Mouse (Mus musculus) testis, adult 2 months (tissue): ENCODE data around the gene Il23a. TPM values are rescaled to one million over a fixed set of nuclear protein-coding genes. Genes with fewer than 3 reads are reported as not detected.
"Not testable (repeated sequence)": the region's sequence is repeated elsewhere in the genome, so short reads cannot be mapped to it uniquely, and the experiment has no call there.

Experiments used
- H3K27ac ChIP-seq: fragments of 200-500 bp; 2 replicates; pipeline ENCODE4 v1.5.1; 2012; ENCODE audit warnings: low read depth, low read length; ENCODE audit not compliant: control insufficient read depth, insufficient read depth
- H3K27me3 ChIP-seq: fragments of 200-500 bp; 2 replicates; pipeline ENCODE4 v1.6.1; 2012; ENCODE audit warnings: mild to moderate bottlenecking, low read length, moderate library complexity; ENCODE audit not compliant: control insufficient read depth, insufficient read depth
- H3K36me3 ChIP-seq: fragments of 200-500 bp; 2 replicates; pipeline ENCODE4 v1.6.1; 2012; ENCODE audit warnings: mild to moderate bottlenecking, low read length; ENCODE audit not compliant: control insufficient read depth, insufficient read depth
- H3K4me1 ChIP-seq: fragments of 200-500 bp; 2 replicates; pipeline ENCODE4 v1.6.1; 2012; ENCODE audit warnings: low read length; ENCODE audit not compliant: control insufficient read depth, insufficient read depth
- H3K4me3 ChIP-seq: fragments of 200-500 bp; 2 replicates; pipeline ENCODE4 v1.5.1; 2012; ENCODE audit warnings: low read depth, mild to moderate bottlenecking, low read length, moderate library complexity, mixed read lengths; ENCODE audit not compliant: control insufficient read depth
- CTCF ChIP-seq: fragments of 200-500 bp; IDR thresholded peaks from 2 replicates; pipeline ENCODE4 v1.5.1; 2012; ENCODE audit warnings: low read depth, mild to moderate bottlenecking, inconsistent platforms, low read length, moderate library complexity; ENCODE audit not compliant: control insufficient read depth, insufficient read depth, insufficient replicate concordance
- POLR2A ChIP-seq: fragments of 200-500 bp; IDR thresholded peaks from 2 replicates; pipeline ENCODE4 v1.6.1; 2012; ENCODE audit warnings: low read depth, mild to moderate bottlenecking, inconsistent platforms, low read length, moderate library complexity; ENCODE audit not compliant: control insufficient read depth
- polyA plus RNA-seq: library from polyadenylated mRNA; depleted of rRNA; stranded (reverse); fragments of >200 nt; gene quantifications from 2 replicates; pipeline ENCODE4 v1.2.3, GENCODE M21; 2012

Il23a gene
- polyA plus RNA-seq, 1 experiment: 0.06 TPM

DNA sequence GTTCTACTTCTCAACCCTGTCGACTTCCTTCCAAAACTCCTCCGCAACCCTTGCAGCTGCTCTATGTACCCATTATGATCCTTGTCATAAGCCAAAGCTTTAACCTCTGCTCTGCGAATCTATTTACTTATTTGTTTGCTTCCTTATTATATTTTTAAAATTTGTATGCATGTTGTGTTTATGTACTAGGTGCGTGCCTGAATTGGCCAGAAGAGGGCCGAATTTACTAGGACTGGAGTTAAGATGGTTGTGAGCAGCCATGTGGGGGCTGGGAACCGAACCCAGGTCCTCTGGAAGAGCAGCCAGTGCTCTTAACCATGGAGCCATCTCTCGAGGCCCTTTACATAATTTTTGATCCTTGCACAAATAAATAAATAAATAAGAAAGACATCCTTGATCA is 27.7 kb downstream of the Il23a start:
- TF ChIP-seq CTCF: no peak
- TF ChIP-seq POLR2A: no peak
- H3K36me3 ChIP-seq: no peaks in the 10 kb centered on the region
- no peaks in the 10 kb centered on the region for H3K27me3 ChIP-seq
- H3K27ac ChIP-seq: peak overlapping the region; percentile 59
- peaks cover 12% of the 10 kb centered on the region for H3K4me1 ChIP-seq
- peak overlapping the region; percentile 75 for H3K4me3 ChIP-seq

- Histone ChIP-seq H3K4me1 (peaks cover 12% of the 10 kb centered on the region), H3K36me3 (no peaks in the 10 kb centered on the region), H3K4me3 (peak within 1 kb of the TSS; percentile 75), H3K27ac (peak within 1 kb of the TSS; percentile 59), H3K27me3 (no peaks in the 10 kb centered on the region)
- no peak for TF ChIP-seq CTCF
- TF ChIP-seq POLR2A: peak; percentile 95
Measured at GRCm38 (mm10) chr10:128270287-128270841, 28.2 kb downstream of the Il23a start, which contains the start of gene Stat2. TSS of gene Stat2 (plus strand) at chr10:128270559.

- no peaks in the 10 kb centered on the region for H3K36me3 ChIP-seq
- H3K4me3 ChIP-seq: peak overlapping the region; percentile 28
- no peak for TF ChIP-seq CTCF
- TF ChIP-seq POLR2A: no peak
- peaks cover 12% of the 10 kb centered on the region for H3K4me1 ChIP-seq
- 0 out of 2 replicates have a peak overlapping the region, but pooled peaks have one; percentile 32 for H3K27ac ChIP-seq
- no peaks in the 10 kb centered on the region for H3K27me3 ChIP-seq
Measured at GRCm38 (mm10) chr10:128269206-128269910, 29.2 kb downstream of the Il23a start.

DNA sequence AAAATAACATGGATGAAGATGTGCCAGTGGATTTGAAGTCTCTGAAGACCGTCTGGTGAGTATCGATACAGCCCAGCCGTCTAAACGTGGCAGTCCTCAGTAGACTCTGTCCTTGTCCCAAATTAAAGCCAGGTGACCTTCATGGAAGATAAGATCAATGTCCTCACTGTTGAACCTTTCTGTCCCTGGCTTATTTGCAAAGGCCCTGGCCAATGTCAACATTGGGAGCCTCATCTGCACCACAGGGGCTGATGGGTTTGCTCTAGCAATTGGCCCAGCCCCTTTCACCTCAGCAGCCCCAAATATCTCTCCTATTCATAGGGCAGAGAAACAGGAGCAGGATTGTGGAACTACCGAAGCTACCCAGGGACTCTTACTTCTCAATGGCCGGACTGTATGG is 30.2 kb downstream of the Il23a start, which contains the start of gene Apof:
Gene Apof (plus strand): TSS at position 301 of the 400 bp plus-strand sequence.
- TF ChIP-seq CTCF (no peak), POLR2A (no peak)
- Histone ChIP-seq H3K27me3 (no peaks in the 10 kb centered on the region), H3K4me3 (peak within 1 kb of the TSS; percentile 28), H3K4me1 (peaks cover 12% of the 10 kb centered on the region), H3K27ac (0 out of 2 replicates have a peak within 1 kb of the TSS, but pooled peaks have one; percentile 32), H3K36me3 (no peaks in the 10 kb centered on the region)

GRCm38 (mm10) chr10:128263393-128264310 is 34.9 kb downstream of the Il23a start:
- no peak for TF ChIP-seq POLR2A
- no peak for TF ChIP-seq CTCF
- Histone ChIP-seq H3K36me3 (no peaks in the 10 kb centered on the region), H3K4me3 (no peak overlapping the region)

DNA sequence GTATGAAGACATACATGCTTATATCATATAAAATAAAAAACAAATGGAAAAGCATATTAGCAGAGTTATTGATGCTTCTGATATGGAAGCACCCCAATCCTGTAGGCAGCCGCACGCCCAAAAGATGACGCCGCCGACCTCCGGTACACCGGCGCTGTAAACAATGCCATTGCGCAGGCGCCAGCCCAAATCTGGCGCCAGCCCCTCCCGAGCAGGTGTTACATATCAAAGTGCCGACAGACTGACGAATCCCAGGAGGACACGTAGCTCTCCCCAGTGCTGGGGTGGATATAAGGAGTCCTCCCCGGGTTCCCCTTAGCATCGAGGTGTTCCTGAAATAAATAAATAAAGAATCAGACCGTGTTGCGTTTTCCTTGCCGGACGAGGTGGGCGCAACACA is 36.3 kb downstream of the Il23a start:
- no peak overlapping the region for H3K27ac ChIP-seq
- H3K4me1 ChIP-seq: peaks cover 4% of the 10 kb centered on the region
- TF ChIP-seq POLR2A: no peak
- no peak for TF ChIP-seq CTCF
- H3K36me3 ChIP-seq: no peaks in the 10 kb centered on the region
- peak overlapping the region; percentile 45 for H3K4me3 ChIP-seq
- H3K27me3 ChIP-seq: no peaks in the 10 kb centered on the region

More at GRCm38 (mm10) chr10:128263393-128264310, 34.9 kb downstream of the Il23a start:
- H3K27ac ChIP-seq: no peak overlapping the region
- peaks cover 4% of the 10 kb centered on the region for H3K4me1 ChIP-seq
- no peaks in the 10 kb centered on the region for H3K27me3 ChIP-seq

DNA sequence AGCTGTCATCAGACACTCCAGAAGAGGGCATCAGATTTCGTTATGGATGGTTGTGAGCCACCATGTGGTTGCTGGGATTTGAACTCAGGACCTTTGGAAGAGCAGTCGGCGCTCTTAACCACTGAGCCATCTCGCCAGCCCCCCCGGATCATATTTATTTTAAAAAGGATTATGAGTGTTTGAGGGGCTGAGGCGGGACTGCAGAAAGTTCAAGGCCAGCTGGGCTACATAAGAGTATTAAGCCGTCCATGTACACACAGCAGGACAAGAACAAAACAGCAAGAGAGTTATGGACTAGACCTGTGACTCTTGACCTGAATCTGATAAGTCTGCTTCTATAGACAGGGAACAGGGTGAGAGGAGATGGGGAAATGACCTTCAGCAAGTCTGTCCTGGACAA is 38.2 kb downstream of the Il23a start:
- not testable (repeated sequence) for H3K27me3 ChIP-seq, H3K4me3 ChIP-seq, H3K36me3 ChIP-seq, H3K27ac ChIP-seq, H3K4me1 ChIP-seq

- no peak overlapping the region for H3K27ac ChIP-seq
- peaks cover 4% of the 10 kb centered on the region for H3K4me1 ChIP-seq
- no peaks in the 10 kb centered on the region for H3K27me3 ChIP-seq
- H3K36me3 ChIP-seq: no peaks in the 10 kb centered on the region
- TF ChIP-seq CTCF (no peak), POLR2A (no peak)
- H3K4me3 ChIP-seq: no peak overlapping the region
Measured at GRCm38 (mm10) chr10:128259946-128260345, 38.6 kb downstream of the Il23a start.
